Mouse (Mus musculus) cerebellum, adult 9-11 months (tissue): ENCODE results near the gene Lrch4.

ENCODE experiments used
- DNase-seq: peaks from one replicate; pipeline ENCODE4 v3.0.0; 2022

The Lrch4 gene

GRCm38 (mm10) chr5:137628498-137629305 lies at the start of gene Lrch4, which contains the start of the genes Fbxo24 and Gm20605:
Lrch4 (plus strand) TSS chr5:137629121.
Fbxo24 (minus strand) TSS chr5:137629002.
Gm20605 (plus strand) TSS chr5:137629175.
- DNase-seq = peak; percentile 100

GRCm38 (mm10) chr5:137580246-137580645 lies 48.7 kb upstream of the Lrch4 start:
- DNase-seq = no peak

GRCm38 (mm10) chr5:137582702-137583101 lies 46.2 kb upstream of the Lrch4 start:
- DNase-seq = no peak

GRCm38 (mm10) chr5:137583670-137584169 lies 45.2 kb upstream of the Lrch4 start:
- no peak for DNase-seq

- peak; percentile 76 for DNase-seq
Measured at GRCm38 (mm10) chr5:137584976-137585375, 43.9 kb upstream of the Lrch4 start.

GRCm38 (mm10) chr5:137590507-137590906 lies 38.4 kb upstream of the Lrch4 start:
- no peak for DNase-seq

GRCm38 (mm10) chr5:137595921-137596320 lies 33.0 kb upstream of the Lrch4 start:
- DNase-seq = no peak

GRCm38 (mm10) chr5:137596601-137597261 lies 32.2 kb upstream of the Lrch4 start:
- DNase-seq = no peak

GRCm38 (mm10) chr5:137597625-137598024 lies 31.3 kb upstream of the Lrch4 start:
- no peak for DNase-seq

GRCm38 (mm10) chr5:137598100-137598826 lies 30.7 kb upstream of the Lrch4 start:
- no peak for DNase-seq

GRCm38 (mm10) chr5:137599600-137599999 lies 29.3 kb upstream of the Lrch4 start:
- DNase-seq = peak; percentile 52

GRCm38 (mm10) chr5:137600281-137600618 lies 28.7 kb upstream of the Lrch4 start:
- no peak for DNase-seq

- peak; percentile 96 for DNase-seq
Measured at GRCm38 (mm10) chr5:137600619-137601364, 28.1 kb upstream of the Lrch4 start, which contains the start of gene Mospd3. Mospd3 (minus strand) TSS chr5:137601058.

- no peak for DNase-seq
Measured at GRCm38 (mm10) chr5:137601365-137601729, 27.6 kb upstream of the Lrch4 start.

GRCm38 (mm10) chr5:137607860-137608653 lies 20.9 kb upstream of the Lrch4 start:
- no peak for DNase-seq

- no peak for DNase-seq
Measured at GRCm38 (mm10) chr5:137608654-137609190, 20.2 kb upstream of the Lrch4 start.

- no peak for DNase-seq
Measured at GRCm38 (mm10) chr5:137609292-137609691, 19.6 kb upstream of the Lrch4 start.

- no peak for DNase-seq
Measured at GRCm38 (mm10) chr5:137610056-137610455, 18.9 kb upstream of the Lrch4 start.

GRCm38 (mm10) chr5:137610548-137611244 lies 18.2 kb upstream of the Lrch4 start:
- DNase-seq = no peak

GRCm38 (mm10) chr5:137611245-137611602 lies 17.7 kb upstream of the Lrch4 start:
- no peak for DNase-seq

GRCm38 (mm10) chr5:137613076-137613475 lies 15.8 kb upstream of the Lrch4 start:
- no peak for DNase-seq
